Mouse (Mus musculus) small intestine, adult 2 months (tissue): ENCODE data around the gene Gm16440. TPM values are rescaled to one million over a fixed set of nuclear protein-coding genes. Genes with fewer than 3 reads are reported as not detected.
"Not testable (repeated sequence)": the region's sequence is repeated elsewhere in the genome, so short reads cannot be mapped to it uniquely, and the experiment has no call there.

Experiments
- H3K27ac ChIP-seq: fragments of 200-500 bp; 2 replicates; pipeline ENCODE4 v1.5.1; 2012; ENCODE audit warnings: low read depth, low read length, control low read depth, inconsistent platforms; ENCODE audit not compliant: insufficient read depth
- H3K27me3 ChIP-seq: fragments of 200-500 bp; 2 replicates; pipeline ENCODE4 v1.6.1; 2012; ENCODE audit warnings: mild to moderate bottlenecking, moderate library complexity, low read length, inconsistent platforms; ENCODE audit not compliant: control insufficient read depth, insufficient read depth
- H3K36me3 ChIP-seq: fragments of 200-500 bp; 2 replicates; pipeline ENCODE4 v1.6.1; 2012; ENCODE audit warnings: mild to moderate bottlenecking, low read length, control low read depth, inconsistent platforms; ENCODE audit not compliant: control insufficient read depth, insufficient read depth
- H3K4me1 ChIP-seq: fragments of 200-500 bp; 2 replicates; pipeline ENCODE4 v1.6.1; 2012; ENCODE audit warnings: low read length, inconsistent platforms, mixed read lengths; ENCODE audit not compliant: control insufficient read depth, insufficient read depth, insufficient read length
- H3K4me3 ChIP-seq: fragments of 200-500 bp; 2 replicates; pipeline ENCODE4 v1.5.1; 2012; ENCODE audit warnings: low read depth, mild to moderate bottlenecking, control low read depth, inconsistent platforms, low read length, moderate library complexity
- WGBS: fragments of 180-500 bp; shearing (Covaris S2); methylation state at CpG from one replicate; pipeline ENCODE4 v1.1.7; 2018; 5-methylcytosine and 5-hydroxymethylcytosine counted together
- polyA plus RNA-seq: library from polyadenylated mRNA; depleted of rRNA; stranded (reverse); fragments of >200 nt; gene quantifications from 2 replicates; pipeline ENCODE4 v1.2.3, GENCODE M21; 2012; rRNA removed

The Gm16440 gene
- not detected in 2 replicates for polyA plus RNA-seq

GRCm38 (mm10) chr14:6390219-6390618 is at the start of gene Gm16440:
Gene Gm16440, minus strand, starts transcription at chr14:6390319.
- not testable (repeated sequence) for H3K27me3 ChIP-seq, H3K4me3 ChIP-seq, H3K27ac ChIP-seq, H3K4me1 ChIP-seq, H3K36me3 ChIP-seq
- WGBS, result 91% methylated on average over 2 of the region's 4 CpGs

GRCm38 (mm10) chr14:6426766-6427165 is 36.6 kb upstream of the Gm16440 start:
- WGBS, result 5% methylated on average over 38 of the region's 42 CpGs
- not testable (repeated sequence) for H3K27me3 ChIP-seq, H3K4me3 ChIP-seq, H3K36me3 ChIP-seq, H3K4me1 ChIP-seq, H3K27ac ChIP-seq

DNA sequence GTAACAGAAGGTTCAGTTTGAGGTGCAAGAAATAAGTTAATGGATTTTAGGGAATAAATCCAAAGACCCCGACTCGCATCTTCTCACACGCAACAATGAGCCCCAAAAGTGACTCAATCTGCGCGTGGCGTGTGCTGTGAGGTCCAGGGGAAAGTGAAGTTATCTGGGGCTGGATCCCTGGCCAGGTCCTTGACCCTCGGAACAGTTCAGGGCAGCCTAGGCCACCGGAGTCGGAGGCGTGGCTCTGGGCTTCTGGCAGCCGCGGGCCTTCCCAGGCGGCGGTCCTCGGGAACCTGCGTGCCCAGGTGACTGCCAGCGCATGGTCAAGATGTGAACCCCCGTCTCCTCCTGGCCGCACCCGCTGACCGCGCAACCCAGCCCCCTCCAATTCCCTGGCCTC is 36.2 kb upstream of the Gm16440 start:
- 24% methylated on average over 22 of the region's 22 CpGs for WGBS
- not testable (repeated sequence) for H3K4me1 ChIP-seq, H3K27me3 ChIP-seq, H3K36me3 ChIP-seq, H3K4me3 ChIP-seq, H3K27ac ChIP-seq

GRCm38 (mm10) chr14:6412382-6412781 is 22.3 kb upstream of the Gm16440 start, which contains the start of gene Gm3591:
Gene Gm3591, minus strand, starts transcription at chr14:6412482.
- H3K4me3 ChIP-seq, H3K27me3 ChIP-seq, H3K27ac ChIP-seq, H3K36me3 ChIP-seq, H3K4me1 ChIP-seq: not testable (repeated sequence)
- WGBS, result no CpG with 5 or more reads among the region's 2 CpGs

DNA sequence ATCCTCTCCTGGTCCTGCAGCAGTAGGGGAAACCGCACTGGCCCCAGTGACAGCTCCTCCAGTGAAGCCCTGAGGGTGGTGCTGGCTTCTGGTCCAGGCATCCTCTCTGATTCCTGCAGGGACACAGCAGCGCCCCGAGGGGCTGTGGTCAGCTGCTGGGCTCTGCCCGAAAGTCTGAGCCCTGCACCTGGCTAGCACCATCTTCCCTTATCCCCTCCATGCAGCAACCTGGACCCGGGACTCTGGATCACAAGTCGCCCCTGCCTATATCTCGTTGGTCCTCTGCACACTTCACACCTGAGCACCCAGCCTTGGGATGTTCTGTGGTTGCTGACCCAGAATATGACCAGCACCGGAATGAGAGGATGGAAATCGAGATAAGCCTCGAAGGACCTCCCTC is 46.5 kb downstream of the Gm16440 start, which contains the start of gene Gm3618:
Gene Gm3618 (minus strand): TSS at position 101 of the 400 bp plus-strand sequence.
- no CpG with 5 or more reads among the region's 10 CpGs for WGBS
- H3K27me3 ChIP-seq, H3K4me3 ChIP-seq, H3K27ac ChIP-seq, H3K36me3 ChIP-seq, H3K4me1 ChIP-seq: not testable (repeated sequence)

Other genes starting within 250 kb of the Gm16440 start
- gene Gm21560, start 171.0 kb downstream of the Gm16440 start, polyA plus RNA-seq, result not detected in 2 replicates
- gene Gm3411, start 103.1 kb downstream of the Gm16440 start, polyA plus RNA-seq, result not detected in 2 replicates
- not detected in 2 replicates for gene Gm21103, start 85.5 kb downstream of the Gm16440 start, polyA plus RNA-seq
- not detected in 2 replicates for gene Gm3618, start 46.6 kb downstream of the Gm16440 start, polyA plus RNA-seq
- 0.06 TPM in 1 of 2 replicates, not detected in the other for gene Gm3591, start 22.2 kb upstream of the Gm16440 start, polyA plus RNA-seq
- gene Gm3594, start 54.3 kb upstream of the Gm16440 start, polyA plus RNA-seq, result not detected in 2 replicates
- not detected in 2 replicates for gene Gm8356, start 147.0 kb upstream of the Gm16440 start, polyA plus RNA-seq
- not detected in 2 replicates for gene Gm3629, start 200.3 kb upstream of the Gm16440 start, polyA plus RNA-seq
- gene Gm3460, start 232.1 kb upstream of the Gm16440 start, polyA plus RNA-seq, result not detected in 2 replicates